Mouse (Mus musculus) bone marrow macrophage, adult 2 months (primary cell): Measurements from ENCODE around the gene Zbtb22.

Experiments used
- CTCF ChIP-seq: IDR thresholded peaks from 2 replicates; pipeline ENCODE4 v1.5.1; 2012; ENCODE audit warnings: low read depth, mild to moderate bottlenecking, low read length, moderate library complexity
- POLR2A ChIP-seq: IDR thresholded peaks from 2 replicates; pipeline ENCODE4 v1.6.1; 2012; ENCODE audit warnings: mild to moderate bottlenecking, low read depth, low read length, borderline replicate concordance

GRCm38 (mm10) chr17:33935422-33936055 lies 19.8 kb downstream of the Zbtb22 start:
- TF ChIP-seq CTCF (no peak), POLR2A (no peak)
